Mouse (Mus musculus) kidney, embryonic 15.5 days (tissue): ENCODE results near the gene Snx17. TPM values are rescaled to one million over a fixed set of nuclear protein-coding genes. Genes with fewer than 3 reads are reported as not detected.
"Not testable (repeated sequence)": the region's sequence is repeated elsewhere in the genome, so short reads cannot be mapped to it uniquely, and the experiment has no call there.

Experiments
- ATAC-seq: fragments of 200-750 bp; cut with Nextera tagmentation; replicated peaks from 2 replicates; pipeline ENCODE4 v1.8.0; 2017; ENCODE audit warnings: moderate TSS enrichment; ENCODE audit not compliant: low FRiP score
- H3K27ac ChIP-seq: fragments of 300-500 bp; sonication (generic); 2 replicates; pipeline ENCODE4 v1.5.1; 2015; ENCODE audit warnings: mild to moderate bottlenecking, inconsistent platforms
- H3K27me3 ChIP-seq: fragments of 300-500 bp; sonication (generic); 2 replicates; pipeline ENCODE4 v1.6.1; 2015; ENCODE audit warnings: inconsistent platforms
- H3K36me3 ChIP-seq: fragments of 300-500 bp; sonication (generic); 2 replicates; pipeline ENCODE4 v1.6.1; 2015; ENCODE audit warnings: inconsistent platforms
- H3K4me1 ChIP-seq: fragments of 300-500 bp; sonication (generic); 2 replicates; pipeline ENCODE4 v1.6.1; 2015; ENCODE audit warnings: inconsistent platforms
- H3K4me2 ChIP-seq: fragments of 300-500 bp; sonication (generic); 2 replicates; pipeline ENCODE4 v1.6.1; 2015; ENCODE audit warnings: moderate library complexity, mild to moderate bottlenecking, inconsistent platforms
- H3K4me3 ChIP-seq: fragments of 300-500 bp; sonication (generic); replicated peaks from 2 replicates; pipeline ENCODE4 v1.5.1; 2015; ENCODE audit warnings: mild to moderate bottlenecking, inconsistent platforms
- H3K9ac ChIP-seq: fragments of 300-500 bp; sonication (generic); 2 replicates; pipeline ENCODE4 v1.6.1; 2015; ENCODE audit warnings: mild to moderate bottlenecking, inconsistent platforms
- H3K9me3 ChIP-seq: fragments of 300-500 bp; sonication (generic); replicated peaks from 2 replicates; pipeline ENCODE4 v1.6.1; 2016; ENCODE audit warnings: inconsistent platforms
- WGBS: fragments of 180-500 bp; shearing (Covaris S2); methylation state at CpG from one replicate; pipeline ENCODE4 v1.1.7; 2015; ENCODE audit warnings: mixed read lengths; 5-methylcytosine and 5-hydroxymethylcytosine counted together
- polyA plus RNA-seq: library from polyadenylated mRNA; unstranded; fragments of >200 nt; fragmentation: Nextera tagmentation; extraction: Ambion mirVana; gene quantifications from 2 replicates; pipeline ENCODE4 v1.2.1, GENCODE M21; 2015

Gene Snx17
- polyA plus RNA-seq, 1 experiment from 2014 or later: 148 TPM

DNA sequence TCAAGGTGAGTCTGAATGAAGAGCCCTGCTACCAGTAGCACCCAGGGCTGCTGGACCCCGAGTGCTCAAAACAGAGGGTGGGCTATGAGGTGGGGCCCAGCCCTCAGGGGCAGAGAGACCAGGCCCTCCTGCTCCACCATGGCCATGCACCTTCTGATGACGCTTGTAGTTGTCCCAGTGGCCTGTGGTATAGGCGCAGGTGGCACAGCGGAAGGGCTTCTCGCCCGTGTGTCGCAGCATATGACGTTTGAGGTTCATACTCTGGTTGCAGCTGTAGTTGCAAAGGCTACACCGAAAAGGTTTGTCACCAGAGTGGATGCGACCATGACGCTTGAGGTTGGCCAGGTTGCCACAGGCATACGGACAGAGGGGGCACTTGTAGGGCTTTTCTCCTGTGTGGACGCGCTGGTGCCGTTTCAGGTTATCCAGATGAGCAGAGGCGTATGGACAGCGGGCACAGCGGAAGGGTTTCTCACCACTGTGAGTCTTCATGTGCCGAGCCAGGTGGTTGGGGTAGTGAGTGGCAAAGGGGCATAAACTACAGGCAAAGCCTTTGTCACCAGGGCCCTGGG lies 6.4 kb downstream of the Snx17 start:
- peaks cover 4% of the 10 kb centered on the region for H3K9me3 ChIP-seq
- H3K27ac ChIP-seq: peak overlapping the region; percentile 51; the same call in 1 of the 2 replicates
- H3K4me2 ChIP-seq: no peak overlapping the region
- H3K9ac ChIP-seq: no peak overlapping the region
- no peak for ATAC-seq
- 92% methylated on average over 19 of the region's 19 CpGs for WGBS
- peaks cover 37% of the 10 kb centered on the region for H3K4me1 ChIP-seq
- H3K36me3 ChIP-seq: peaks cover 83% of the 10 kb centered on the region
- H3K4me3 ChIP-seq: no peak overlapping the region
- no peaks in the 10 kb centered on the region for H3K27me3 ChIP-seq

DNA sequence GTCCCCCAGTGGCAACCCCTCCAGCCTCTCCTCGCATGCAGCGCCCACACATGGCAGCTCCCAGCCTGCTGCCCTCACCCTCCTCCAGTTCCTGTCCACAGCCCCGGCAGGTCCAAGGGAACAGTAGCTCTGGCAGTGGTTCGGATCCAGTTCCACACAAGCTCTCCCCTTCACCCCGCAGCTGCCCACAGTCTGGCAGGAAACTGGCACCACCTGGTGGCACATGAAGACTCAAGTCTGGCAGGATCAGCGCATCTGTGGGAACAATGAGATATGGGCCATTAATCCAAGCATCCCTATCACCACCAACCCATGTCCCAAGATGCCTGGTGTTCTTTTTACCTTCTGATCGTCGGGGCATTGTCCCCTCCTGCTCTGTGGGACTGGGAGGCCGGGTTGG lies 6.9 kb downstream of the Snx17 start:
- WGBS: 68% methylated on average over 9 of the region's 9 CpGs
- peaks cover 83% of the 10 kb centered on the region for H3K36me3 ChIP-seq
- peak overlapping the region; percentile 5; the same call in 1 of the 2 replicates for H3K4me3 ChIP-seq
- peaks cover 33% of the 10 kb centered on the region for H3K4me1 ChIP-seq
- no peak for ATAC-seq
- no peaks in the 10 kb centered on the region for H3K27me3 ChIP-seq
- H3K9ac ChIP-seq: no peak overlapping the region
- peak overlapping the region; percentile 76; the same call in 1 of the 2 replicates for H3K4me2 ChIP-seq
- peak overlapping the region; percentile 51 for H3K27ac ChIP-seq
- peaks cover 4% of the 10 kb centered on the region for H3K9me3 ChIP-seq

DNA sequence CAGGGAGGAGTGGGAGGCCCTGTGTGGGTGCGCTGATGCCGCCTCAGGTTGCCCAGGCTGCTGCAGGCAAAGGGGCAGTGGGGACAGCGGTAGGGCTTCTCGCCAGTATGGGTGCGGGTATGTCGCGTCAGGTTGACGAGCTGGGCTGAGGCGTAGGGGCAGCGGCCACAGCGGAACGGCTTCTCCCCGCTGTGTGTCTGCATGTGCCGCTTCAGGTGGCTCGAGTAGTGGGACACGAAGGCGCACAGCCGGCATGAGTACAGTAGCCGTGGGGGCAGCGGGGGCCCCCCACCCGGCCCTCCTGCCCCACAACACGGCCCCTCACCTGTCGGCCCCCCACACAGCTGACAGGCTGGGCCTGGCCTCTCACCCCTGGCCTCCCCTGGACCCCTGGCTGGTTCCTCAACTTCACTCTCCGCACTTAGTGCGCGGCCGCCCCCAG lies 7.3 kb downstream of the Snx17 start:
- Histone ChIP-seq H3K9ac (no peak overlapping the region), H3K4me1 (peaks cover 33% of the 10 kb centered on the region), H3K36me3 (peaks cover 83% of the 10 kb centered on the region), H3K9me3 (peaks cover 4% of the 10 kb centered on the region), H3K4me2 (peak overlapping the region; percentile 76), H3K4me3 (peak overlapping the region; percentile 94), H3K27me3 (no peaks in the 10 kb centered on the region), H3K27ac (peak overlapping the region; percentile 51)
- WGBS: 84% methylated on average over 27 of the region's 27 CpGs
- 0 out of 2 replicates have a peak, but pooled peaks have one; percentile 9 for ATAC-seq

DNA sequence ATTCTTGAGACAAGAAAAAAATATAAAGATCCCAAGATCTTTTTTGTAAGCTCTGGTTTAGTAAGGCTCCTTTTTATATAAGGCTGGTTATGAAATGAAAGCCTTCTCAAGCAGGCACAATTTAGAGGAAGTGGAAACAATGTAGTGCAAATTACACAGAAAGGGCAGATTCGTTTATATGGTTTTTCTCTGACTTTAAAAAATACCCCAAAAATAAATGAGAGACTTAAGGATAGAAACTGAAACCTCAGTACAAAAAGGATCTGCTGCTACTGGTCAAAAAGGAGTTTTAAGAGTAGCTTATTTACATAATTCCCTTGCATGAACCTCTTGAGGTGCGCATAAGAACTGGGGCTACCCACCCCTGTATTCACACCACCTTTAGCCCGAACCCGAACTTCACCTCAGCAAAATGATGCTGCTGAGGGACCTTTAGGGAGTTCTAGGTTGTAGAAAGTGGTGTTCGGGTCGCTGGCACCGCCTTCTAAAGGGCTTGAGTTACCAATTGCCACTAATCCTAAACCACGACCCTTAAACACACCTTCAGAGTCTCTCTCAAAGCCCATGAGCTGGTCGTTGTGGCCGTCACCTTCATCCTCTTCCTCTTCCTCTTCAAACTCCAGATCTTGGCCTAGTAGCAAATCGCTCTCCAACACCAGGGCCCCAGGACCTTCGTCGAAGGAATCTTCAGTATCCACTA lies 8.2 kb downstream of the Snx17 start:
- 11% methylated on average over 13 of the region's 13 CpGs for WGBS
- peak overlapping the region; percentile 76 for H3K4me2 ChIP-seq
- H3K27me3 ChIP-seq: no peaks in the 10 kb centered on the region
- peaks cover 33% of the 10 kb centered on the region for H3K4me1 ChIP-seq
- H3K9me3 ChIP-seq: peaks cover 4% of the 10 kb centered on the region
- H3K4me3 ChIP-seq: peak overlapping the region; percentile 94
- peaks cover 83% of the 10 kb centered on the region for H3K36me3 ChIP-seq
- ATAC-seq: no peak
- H3K9ac ChIP-seq: peak overlapping the region; percentile 85
- peak overlapping the region; percentile 84 for H3K27ac ChIP-seq

DNA sequence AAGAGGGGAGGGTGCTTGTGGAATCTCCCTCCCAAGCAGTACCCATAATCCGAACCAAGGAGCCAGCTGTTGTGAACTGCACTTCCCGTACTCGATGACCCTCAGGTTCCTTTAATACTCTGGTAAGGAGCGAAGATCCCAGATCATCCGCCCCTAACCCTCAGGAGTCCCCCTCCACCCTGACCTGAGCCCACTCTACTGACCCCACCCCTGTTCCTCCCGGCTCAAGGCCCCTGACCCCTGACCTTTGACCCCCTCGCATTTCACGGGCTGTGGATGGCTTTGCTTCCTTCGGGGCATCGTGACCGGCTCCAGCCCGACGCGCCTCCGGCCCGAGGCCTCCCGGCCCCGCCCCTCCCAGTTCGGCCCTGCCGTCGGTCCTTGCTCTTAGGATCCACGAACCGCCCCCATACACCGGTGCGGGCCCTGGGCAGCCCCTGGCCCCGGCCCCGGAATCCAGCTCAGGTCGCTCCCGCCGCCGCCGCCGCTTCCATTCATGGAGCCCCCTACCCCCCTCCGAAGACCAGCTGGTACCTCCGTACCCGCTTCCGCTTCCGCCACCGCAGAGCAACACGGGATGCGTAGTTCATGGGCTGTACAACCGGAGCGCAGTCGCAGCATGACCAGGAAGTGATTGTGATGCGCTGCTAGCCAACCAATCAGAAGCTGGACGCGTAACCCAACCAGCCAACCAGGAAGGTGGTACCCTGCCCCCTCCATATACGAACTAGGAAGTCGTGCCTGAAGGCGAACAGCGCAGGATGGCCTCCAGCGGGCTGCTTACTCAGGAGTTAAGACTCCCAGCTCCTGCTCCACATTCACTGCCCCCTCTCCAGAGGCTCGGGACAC lies 8.9 kb downstream of the Snx17 start, which contains the start of gene Zfp513:
TSS of gene Zfp513 (minus strand) at position 562 of the 849 bp plus-strand sequence.
- Histone ChIP-seq H3K9ac (peak within 1 kb of the TSS; percentile 85), H3K9me3 (peaks cover 4% of the 10 kb centered on the region), H3K36me3 (peaks cover 82% of the 10 kb centered on the region), H3K4me3 (peak within 1 kb of the TSS; percentile 94), H3K27ac (peak within 1 kb of the TSS; percentile 91), H3K27me3 (no peaks in the 10 kb centered on the region), H3K4me1 (peaks cover 33% of the 10 kb centered on the region), H3K4me2 (peak within 1 kb of the TSS; percentile 76)
- under 1% methylated on average over 53 of the region's 53 CpGs for WGBS
- peak; percentile 96 for ATAC-seq

DNA sequence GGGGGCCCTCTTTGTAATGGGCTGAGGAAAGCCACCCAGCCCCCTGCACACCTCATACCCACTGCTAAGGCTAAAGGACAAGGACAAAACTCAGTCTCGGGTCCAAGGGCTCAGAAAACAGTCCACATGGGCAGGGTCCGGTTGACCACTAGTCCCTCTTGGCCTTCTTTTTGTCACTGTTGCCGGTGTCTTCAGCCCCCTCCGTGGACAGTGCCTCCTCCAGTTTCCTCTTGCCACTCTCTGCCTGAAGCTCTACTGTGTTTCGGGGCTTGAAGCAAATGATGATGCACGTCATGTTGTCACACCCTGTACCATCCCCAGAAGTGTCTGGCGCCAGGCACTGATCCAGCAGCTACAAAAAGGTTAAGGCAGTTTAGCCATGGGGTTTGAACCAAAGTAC lies 9.9 kb downstream of the Snx17 start:
- H3K36me3 ChIP-seq: peaks cover 82% of the 10 kb centered on the region

DNA sequence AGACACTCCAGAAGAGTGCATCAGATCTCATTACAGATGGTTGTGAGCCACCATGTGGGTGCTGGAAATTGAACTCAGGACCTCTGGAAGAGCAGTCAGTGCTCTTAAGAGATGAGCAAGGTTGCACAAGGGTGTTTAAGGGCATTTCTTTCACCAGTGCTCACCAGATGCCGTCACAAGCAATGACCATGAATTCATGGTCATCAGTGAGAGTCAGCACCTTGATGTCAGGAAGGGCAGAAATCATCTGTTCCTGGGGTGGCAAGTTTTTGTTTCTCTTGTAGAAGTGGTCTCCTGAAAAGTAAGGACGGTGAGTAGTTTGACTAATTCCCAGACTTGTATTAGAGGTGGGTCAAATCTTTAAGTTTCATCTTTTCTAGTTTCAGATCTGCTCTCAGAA lies 10.8 kb downstream of the Snx17 start:
- Histone ChIP-seq H3K36me3 (peaks cover 82% of the 10 kb centered on the region), H3K4me1 (peaks cover 33% of the 10 kb centered on the region), H3K4me2 (no peak overlapping the region), H3K9ac (no peak overlapping the region), H3K27ac (no peak overlapping the region), H3K4me3 (no peak overlapping the region), H3K27me3 (no peaks in the 10 kb centered on the region), H3K9me3 (peaks cover 4% of the 10 kb centered on the region)
- 94% methylated on average over 2 of the region's 2 CpGs for WGBS
- no peak for ATAC-seq

More for the DNA sequence above, 9.9 kb downstream of the Snx17 start:
- Histone ChIP-seq H3K27me3 (no peaks in the 10 kb centered on the region), H3K27ac (peak overlapping the region; percentile 91), H3K4me2 (peak overlapping the region; percentile 76), H3K9me3 (peaks cover 4% of the 10 kb centered on the region), H3K9ac (0 out of 2 replicates have a peak overlapping the region, but pooled peaks have one; percentile 85), H3K4me3 (peak overlapping the region; percentile 94), H3K4me1 (peaks cover 33% of the 10 kb centered on the region)
- 87% methylated on average over 7 of the region's 7 CpGs for WGBS
- no peak; the same call in 1 of the 2 replicates for ATAC-seq

DNA sequence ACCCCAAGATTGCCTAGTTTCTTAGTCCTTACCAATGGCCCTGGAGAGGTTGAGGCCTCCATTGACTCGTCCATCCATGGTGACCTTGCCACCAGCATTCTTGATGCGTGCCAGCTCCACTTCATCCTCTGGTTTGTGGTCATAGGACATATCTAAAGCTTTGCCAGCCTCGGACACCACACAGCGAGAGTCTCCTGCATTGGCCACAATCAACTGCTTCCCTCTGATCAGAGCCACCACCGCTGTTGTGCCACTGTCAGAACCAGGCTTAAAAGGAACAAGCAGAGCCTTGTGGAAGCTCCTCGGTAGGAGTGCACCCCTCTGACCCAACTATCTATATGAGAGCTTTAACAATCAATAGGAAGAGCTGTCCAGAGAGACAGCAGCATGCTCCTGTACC lies 11.4 kb downstream of the Snx17 start:
- H3K36me3 ChIP-seq: peaks cover 76% of the 10 kb centered on the region
- peaks cover 30% of the 10 kb centered on the region for H3K4me1 ChIP-seq
- H3K4me2 ChIP-seq: no peak overlapping the region
- H3K9me3 ChIP-seq: peaks cover 4% of the 10 kb centered on the region
- H3K27ac ChIP-seq: no peak overlapping the region
- ATAC-seq: no peak
- no peaks in the 10 kb centered on the region for H3K27me3 ChIP-seq
- no peak overlapping the region for H3K9ac ChIP-seq
- WGBS: 91% methylated on average over 6 of the region's 6 CpGs
- no peak overlapping the region for H3K4me3 ChIP-seq

DNA sequence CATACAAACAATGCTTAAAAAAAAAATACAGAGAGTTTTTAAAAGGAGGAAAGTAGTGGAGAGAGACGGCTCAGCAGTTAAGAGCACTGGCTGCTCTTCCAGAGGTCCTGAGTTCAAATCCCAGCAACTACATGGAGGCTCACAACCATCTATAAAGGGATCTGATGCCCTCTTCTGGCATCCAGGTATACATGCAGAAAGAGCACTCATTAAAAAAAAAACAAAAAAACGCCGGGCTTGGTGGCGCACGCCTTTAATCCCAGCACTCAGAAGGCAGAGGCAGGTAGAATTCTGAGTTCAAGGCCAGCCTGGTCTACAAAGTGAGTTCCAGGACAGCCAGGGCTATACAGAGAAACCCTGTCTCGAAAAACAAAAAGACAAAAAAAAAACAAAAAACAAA lies 23.5 kb downstream of the Snx17 start:
- H3K27me3 ChIP-seq, H3K27ac ChIP-seq, H3K36me3 ChIP-seq, H3K9me3 ChIP-seq, H3K4me2 ChIP-seq, H3K9ac ChIP-seq, ATAC-seq, H3K4me3 ChIP-seq: not testable (repeated sequence)
- 94% methylated on average over 6 of the region's 6 CpGs for WGBS
- peaks cover 16% of the 10 kb centered on the region for H3K4me1 ChIP-seq

DNA sequence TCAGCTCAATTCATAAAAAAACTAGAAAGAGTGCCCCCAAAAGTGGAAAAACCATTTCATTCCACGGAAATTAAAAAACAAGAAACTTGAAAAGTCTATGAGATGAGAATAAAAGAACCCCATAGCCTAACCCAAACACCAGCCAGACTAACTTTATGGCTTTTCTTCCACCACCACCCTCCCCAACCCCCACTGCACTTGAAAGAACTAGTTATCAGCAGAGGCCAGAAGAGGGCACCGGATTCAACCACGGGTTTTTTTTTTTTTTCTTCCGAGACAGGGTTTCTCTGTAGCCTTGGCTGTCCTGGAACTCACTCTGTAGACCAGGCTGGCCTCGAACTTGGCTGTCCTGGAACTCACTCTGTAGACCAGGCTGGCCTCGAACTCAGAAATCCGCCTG lies 25.3 kb downstream of the Snx17 start:
- H3K9ac ChIP-seq: no peak overlapping the region
- WGBS: 59% methylated on average over 7 of the region's 7 CpGs
- H3K27me3 ChIP-seq: no peaks in the 10 kb centered on the region
- H3K9me3 ChIP-seq: no peaks in the 10 kb centered on the region
- H3K4me3 ChIP-seq: no peak overlapping the region
- no peaks in the 10 kb centered on the region for H3K36me3 ChIP-seq
- H3K4me1 ChIP-seq: peaks cover 17% of the 10 kb centered on the region
- no peak overlapping the region for H3K4me2 ChIP-seq
- no peak for ATAC-seq
- no peak overlapping the region for H3K27ac ChIP-seq

DNA sequence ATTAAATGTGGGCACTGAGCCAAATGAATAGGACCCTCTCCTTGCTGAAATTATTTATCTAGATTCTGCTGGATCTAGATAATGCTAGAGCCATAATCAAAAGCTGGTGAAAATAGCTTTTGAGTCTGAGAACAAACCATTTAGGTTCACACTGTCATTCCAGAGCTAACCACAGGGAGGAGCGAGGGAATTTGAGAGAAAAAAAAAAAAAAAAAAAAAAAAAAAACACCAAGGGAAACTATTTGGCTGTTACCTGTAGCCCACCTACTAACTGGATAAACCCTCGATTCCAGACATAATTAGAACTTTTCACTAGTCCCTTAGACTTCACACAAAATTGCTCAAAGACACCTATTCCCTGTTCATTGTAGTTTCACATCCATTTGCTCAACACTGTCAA lies 26.0 kb downstream of the Snx17 start:
- Histone ChIP-seq H3K4me1 (peaks cover 17% of the 10 kb centered on the region), H3K9ac (0 out of 2 replicates have a peak overlapping the region, but pooled peaks have one; percentile 31), H3K4me2 (peak overlapping the region; percentile 84), H3K4me3 (peak overlapping the region; percentile 99), H3K27me3 (no peaks in the 10 kb centered on the region), H3K9me3 (no peaks in the 10 kb centered on the region), H3K36me3 (no peaks in the 10 kb centered on the region), H3K27ac (no peak overlapping the region)
- ATAC-seq: no peak
- WGBS: 5% methylated on average over 2 of the region's 2 CpGs
